Mouse (Mus musculus): Measurements from ENCODE around the gene Plch2. TPM values are rescaled to one million over a fixed set of nuclear protein-coding genes. Genes with fewer than 3 reads are reported as not detected.

Plch2 gene
- polyA plus RNA-seq, 1 experiment from 2014 or later, result 0.30 TPM

- Histone ChIP-seq H3K4me1 (ENCODE audit: control insufficient read depth, insufficient read depth, low read length) (peaks cover 5% of the 10 kb centered on the region; the same call in 1 of the 2 replicates), H3K4me2 (peak overlapping the region; percentile 58), H3K27me3 (ENCODE audit: control insufficient read depth, insufficient read depth, low read length) (peaks cover 72% of the 10 kb centered on the region), H3K27ac (ENCODE audit: low read depth, low read length) (no peak overlapping the region), H3K4me3 (ENCODE audit: low read depth, low read length) (peak overlapping the region; percentile 32), H3K9ac (ENCODE audit: low read depth, low read length) (no peak overlapping the region), H3K9me3 (replicated peaks; ENCODE audit: control insufficient read depth, low read length) (no peaks in the 10 kb centered on the region), H3K36me3 (ENCODE audit: control insufficient read depth, insufficient read depth, low read length) (no peaks in the 10 kb centered on the region)
- 2% methylated on average over 22 of the region's 25 CpGs for WGBS (ENCODE audit: insufficient replicate concordance)
- no peak for ATAC-seq (replicated peaks; ENCODE audit: insufficient number of reproducible peaks, low FRiP score, low TSS enrichment)
Observed at GRCm38 (mm10) chr4:155043289-155043625, 13.3 kb downstream of the Plch2 start.

DNA sequence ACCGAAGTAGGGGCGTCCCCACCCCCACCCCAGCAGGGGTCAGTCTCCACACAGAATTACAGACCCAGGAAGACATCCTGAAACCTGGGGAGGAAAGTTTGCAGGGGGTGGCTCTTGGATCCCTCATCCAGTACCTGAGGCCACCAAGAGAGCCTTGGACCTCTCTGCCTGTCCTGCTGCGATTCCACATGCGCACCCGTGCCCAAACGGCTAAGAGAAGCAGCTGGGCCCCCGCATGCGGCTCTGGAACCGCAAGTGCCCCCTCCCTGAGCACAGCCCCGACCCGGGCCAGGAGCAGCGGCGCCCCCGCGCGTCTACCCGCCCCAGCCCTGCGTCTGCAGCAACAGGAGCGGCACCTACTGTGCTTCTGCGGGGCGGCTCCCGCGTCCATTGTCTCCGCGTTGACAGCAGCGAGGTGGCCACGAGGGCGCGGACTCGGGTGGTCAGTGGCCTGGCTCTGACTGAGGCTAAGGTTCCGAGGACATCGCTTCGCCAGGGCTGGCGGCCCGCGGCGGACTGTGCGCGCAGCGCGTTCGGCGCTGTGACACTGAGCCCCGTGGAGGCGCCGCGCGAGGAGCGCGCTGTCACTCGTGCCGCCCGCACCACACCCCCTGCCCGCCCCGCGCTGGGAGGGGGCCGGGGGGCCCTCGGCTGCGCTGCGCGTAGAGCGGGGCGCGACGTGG is 13.8 kb downstream of the Plch2 start:
- Histone ChIP-seq H3K27me3 (ENCODE audit: control insufficient read depth, insufficient read depth, low read length) (peaks cover 71% of the 10 kb centered on the region), H3K4me3 (ENCODE audit: low read depth, low read length) (peak overlapping the region; percentile 32), H3K27ac (ENCODE audit: low read depth, low read length) (no peak overlapping the region), H3K9me3 (replicated peaks; ENCODE audit: control insufficient read depth, low read length) (no peaks in the 10 kb centered on the region), H3K9ac (ENCODE audit: low read depth, low read length) (no peak overlapping the region), H3K4me1 (ENCODE audit: control insufficient read depth, insufficient read depth, low read length) (peaks cover 5% of the 10 kb centered on the region; the same call in 1 of the 2 replicates), H3K36me3 (ENCODE audit: control insufficient read depth, insufficient read depth, low read length) (no peaks in the 10 kb centered on the region), H3K4me2 (peak overlapping the region; percentile 58)
- no peak for ATAC-seq (replicated peaks; ENCODE audit: insufficient number of reproducible peaks, low FRiP score, low TSS enrichment)
- WGBS (ENCODE audit: insufficient replicate concordance), result 3% methylated on average over 65 of the region's 65 CpGs

DNA sequence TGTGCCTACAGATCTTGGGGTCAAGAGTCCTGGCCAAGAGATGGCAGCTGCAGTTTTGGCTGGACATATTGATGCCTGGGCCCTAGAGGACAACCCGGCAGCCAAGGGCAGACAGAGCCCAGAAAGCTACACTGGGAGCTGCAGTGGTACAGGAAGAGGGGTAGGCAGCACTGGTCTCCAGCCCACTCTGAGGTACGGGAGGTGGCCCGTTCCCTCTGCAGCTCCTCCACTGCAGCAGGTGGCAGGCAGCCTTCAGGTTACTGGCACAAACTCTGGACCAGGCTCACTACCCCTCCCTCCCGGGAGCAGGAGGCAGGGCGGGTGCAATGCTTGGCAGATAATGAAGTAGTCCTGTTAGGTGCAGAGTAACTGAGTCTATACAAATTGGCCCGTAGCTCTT is 15.9 kb downstream of the Plch2 start:
- H3K36me3 ChIP-seq (ENCODE audit: control insufficient read depth, insufficient read depth, low read length), result no peaks in the 10 kb centered on the region
- 73% methylated on average over 6 of the region's 6 CpGs for whole genome bisulfite sequencing (ENCODE audit: insufficient replicate concordance)
- H3K4me2 ChIP-seq, result no peak overlapping the region
- no peak overlapping the region for H3K27ac ChIP-seq (ENCODE audit: low read depth, low read length)
- no peaks in the 10 kb centered on the region for H3K9me3 ChIP-seq (replicated peaks; ENCODE audit: control insufficient read depth, low read length)
- no peak overlapping the region for H3K4me3 ChIP-seq (ENCODE audit: low read depth, low read length)
- H3K9ac ChIP-seq (ENCODE audit: low read depth, low read length), result no peak overlapping the region
- peaks cover 77% of the 10 kb centered on the region for H3K27me3 ChIP-seq (ENCODE audit: control insufficient read depth, insufficient read depth, low read length)
- H3K4me1 ChIP-seq (ENCODE audit: control insufficient read depth, insufficient read depth, low read length), result peaks cover 5% of the 10 kb centered on the region; the same call in 1 of the 2 replicates
- ATAC-seq (replicated peaks; ENCODE audit: insufficient number of reproducible peaks, low FRiP score, low TSS enrichment), result no peak

DNA sequence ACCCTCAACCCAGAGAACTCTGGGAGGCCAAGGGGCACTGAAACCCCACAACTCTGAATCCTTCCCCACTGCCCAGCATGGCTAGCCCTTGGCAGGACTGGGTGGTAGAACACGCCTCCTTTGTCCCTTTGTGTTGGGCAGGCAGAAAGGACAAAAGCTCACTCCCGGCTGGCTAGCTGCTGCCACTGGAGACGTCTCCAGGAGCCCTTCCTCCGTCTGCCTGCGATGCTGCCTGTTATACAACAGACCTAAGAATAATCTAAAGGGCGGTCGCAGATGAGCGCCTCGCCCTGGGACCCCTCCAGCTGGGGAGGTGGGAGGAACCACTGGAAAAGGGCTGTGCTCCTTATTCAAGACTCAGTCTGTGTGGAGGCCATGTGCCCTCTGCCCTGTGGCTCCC is 16.4 kb downstream of the Plch2 start:
- Histone ChIP-seq H3K4me1 (ENCODE audit: control insufficient read depth, insufficient read depth, low read length) (peaks cover 5% of the 10 kb centered on the region; the same call in 1 of the 2 replicates), H3K36me3 (ENCODE audit: control insufficient read depth, insufficient read depth, low read length) (no peaks in the 10 kb centered on the region), H3K4me3 (ENCODE audit: low read depth, low read length) (no peak overlapping the region), H3K9me3 (replicated peaks; ENCODE audit: control insufficient read depth, low read length) (no peaks in the 10 kb centered on the region), H3K27ac (ENCODE audit: low read depth, low read length) (no peak overlapping the region), H3K27me3 (ENCODE audit: control insufficient read depth, insufficient read depth, low read length) (peaks cover 75% of the 10 kb centered on the region), H3K9ac (ENCODE audit: low read depth, low read length) (no peak overlapping the region), H3K4me2 (no peak overlapping the region)
- ATAC-seq (replicated peaks; ENCODE audit: insufficient number of reproducible peaks, low FRiP score, low TSS enrichment), result no peak
- 48% methylated on average over 9 of the region's 9 CpGs for WGBS (ENCODE audit: insufficient replicate concordance)

- Histone ChIP-seq H3K9me3 (replicated peaks; ENCODE audit: control insufficient read depth, low read length) (no peaks in the 10 kb centered on the region), H3K4me2 (no peak overlapping the region), H3K4me3 (ENCODE audit: low read depth, low read length) (no peak overlapping the region), H3K27me3 (ENCODE audit: control insufficient read depth, insufficient read depth, low read length) (peaks cover 65% of the 10 kb centered on the region), H3K36me3 (ENCODE audit: control insufficient read depth, insufficient read depth, low read length) (no peaks in the 10 kb centered on the region), H3K9ac (ENCODE audit: low read depth, low read length) (no peak overlapping the region), H3K27ac (ENCODE audit: low read depth, low read length) (no peak overlapping the region), H3K4me1 (ENCODE audit: control insufficient read depth, insufficient read depth, low read length) (peaks cover 2% of the 10 kb centered on the region; the same call in 1 of the 2 replicates)
- 64% methylated on average over 13 of the region's 13 CpGs for WGBS (ENCODE audit: insufficient replicate concordance)
- no peak for ATAC-seq (replicated peaks; ENCODE audit: insufficient number of reproducible peaks, low FRiP score, low TSS enrichment)
Observed at GRCm38 (mm10) chr4:155034787-155035186, 21.8 kb downstream of the Plch2 start.

DNA sequence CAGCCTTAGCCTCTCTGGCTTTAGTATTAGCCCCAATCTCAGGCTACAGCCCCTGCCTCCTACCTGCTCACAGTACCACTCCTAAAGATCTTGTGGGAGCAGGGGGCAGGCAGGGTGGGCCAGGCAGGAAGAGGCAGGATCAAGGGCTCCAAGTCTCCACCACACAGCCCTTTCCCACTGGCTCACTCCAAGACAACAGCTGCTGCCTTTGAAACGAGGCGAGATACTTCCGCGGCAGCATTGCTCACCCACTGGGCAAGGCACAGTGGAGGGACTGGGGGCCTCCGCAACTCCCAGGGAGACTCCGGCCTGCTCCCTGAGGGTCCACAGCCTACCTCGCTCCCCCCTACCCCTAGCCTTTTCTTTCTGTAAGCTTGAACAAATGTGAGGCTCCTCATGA is 22.4 kb downstream of the Plch2 start:
- WGBS (ENCODE audit: insufficient replicate concordance), result 25% methylated on average over 7 of the region's 7 CpGs
- peaks cover 59% of the 10 kb centered on the region for H3K27me3 ChIP-seq (ENCODE audit: control insufficient read depth, insufficient read depth, low read length)

GRCm38 (mm10) chr4:155033115-155033514 is 23.5 kb downstream of the Plch2 start:
- Histone ChIP-seq H3K9me3 (replicated peaks; ENCODE audit: control insufficient read depth, low read length) (no peaks in the 10 kb centered on the region), H3K27ac (ENCODE audit: low read depth, low read length) (no peak overlapping the region), H3K4me2 (no peak overlapping the region), H3K9ac (ENCODE audit: low read depth, low read length) (no peak overlapping the region), H3K4me1 (ENCODE audit: control insufficient read depth, insufficient read depth, low read length) (peaks cover 2% of the 10 kb centered on the region; the same call in 1 of the 2 replicates), H3K27me3 (ENCODE audit: control insufficient read depth, insufficient read depth, low read length) (peaks cover 59% of the 10 kb centered on the region), H3K36me3 (ENCODE audit: control insufficient read depth, insufficient read depth, low read length) (no peaks in the 10 kb centered on the region), H3K4me3 (ENCODE audit: low read depth, low read length) (no peak overlapping the region)
- WGBS (ENCODE audit: insufficient replicate concordance), result 26% methylated on average over 6 of the region's 6 CpGs
- no peak for ATAC-seq (replicated peaks; ENCODE audit: insufficient number of reproducible peaks, low FRiP score, low TSS enrichment)

More for the DNA sequence above, 22.4 kb downstream of the Plch2 start:
- no peak overlapping the region for H3K4me3 ChIP-seq (ENCODE audit: low read depth, low read length)
- H3K9ac ChIP-seq (ENCODE audit: low read depth, low read length), result no peak overlapping the region
- peaks cover 2% of the 10 kb centered on the region; the same call in 1 of the 2 replicates for H3K4me1 ChIP-seq (ENCODE audit: control insufficient read depth, insufficient read depth, low read length)
- no peak overlapping the region for H3K4me2 ChIP-seq
- no peak for ATAC-seq (replicated peaks; ENCODE audit: insufficient number of reproducible peaks, low FRiP score, low TSS enrichment)
- no peaks in the 10 kb centered on the region for H3K9me3 ChIP-seq (replicated peaks; ENCODE audit: control insufficient read depth, low read length)
- H3K36me3 ChIP-seq (ENCODE audit: control insufficient read depth, insufficient read depth, low read length), result no peaks in the 10 kb centered on the region
- H3K27ac ChIP-seq (ENCODE audit: low read depth, low read length), result no peak overlapping the region

GRCm38 (mm10) chr4:155024170-155025010 is 32.2 kb downstream of the Plch2 start:
- ATAC-seq (replicated peaks; ENCODE audit: insufficient number of reproducible peaks, low FRiP score, low TSS enrichment), result no peak
- Histone ChIP-seq H3K9ac (ENCODE audit: low read depth, low read length) (no peak overlapping the region), H3K27me3 (ENCODE audit: control insufficient read depth, insufficient read depth, low read length) (no peaks in the 10 kb centered on the region), H3K9me3 (replicated peaks; ENCODE audit: control insufficient read depth, low read length) (no peaks in the 10 kb centered on the region), H3K4me1 (ENCODE audit: control insufficient read depth, insufficient read depth, low read length) (no peaks in the 10 kb centered on the region), H3K4me2 (no peak overlapping the region), H3K4me3 (ENCODE audit: low read depth, low read length) (no peak overlapping the region), H3K36me3 (ENCODE audit: control insufficient read depth, insufficient read depth, low read length) (no peaks in the 10 kb centered on the region), H3K27ac (ENCODE audit: low read depth, low read length) (no peak overlapping the region)
- WGBS (ENCODE audit: insufficient replicate concordance), result 76% methylated on average over 11 of the region's 11 CpGs

Measured in heart, embryonic 11.5 days (tissue).